In genomic region chr17:11737905-11738304, GRCm38 (mm10) we compare ENCODE assay signal across 22 mouse cellular contexts.
DNase-seq lines count a peak whose midpoint lies in the region; ATAC-seq and TF ChIP-seq lines count a peak whose summit lies in the region.
"Had no signal": no experiment of that assay in that cellular context is flagged by ENCODE, and none has a peak within 500 bp of the region (broad histone marks: within the 10 kb centered on the region; RNA-seq: fewer than 3 reads in every experiment).

No protein-coding gene starts in this region.

- no peaks in the 10 kb centered on the region for H3K27me3 ChIP-seq in forebrain, embryonic 16.5 days (replicated peaks; ENCODE audit: control insufficient read depth, insufficient read depth, low read length)
- H3K27me3 ChIP-seq: Patski had no signal

- intact Hi-C loops in heart, postnatal 10 days (cut with DNase I): no loop called here
- intact Hi-C loops in left cerebral cortex, adult 2 months (cut with DNase I): no loop called here

- peak; percentile 89; the same call in 1 of the 2 replicates for ATAC-seq in frontal cortex, adult (ENCODE audit: low TSS enrichment)
- ATAC-seq in forebrain, embryonic 16.5 days: no peak
- ATAC-seq: activated CD4-positive, CD25-positive, alpha-beta regulatory T cell, adult 4 months; CD4-positive, CD25-positive, alpha-beta regulatory T cell, adult 4 months; Patski had no signal

- no peaks in the 10 kb centered on the region for H3K36me3 ChIP-seq in forebrain, embryonic 16.5 days (ENCODE audit: control insufficient read depth, insufficient read depth)
- H3K36me3 ChIP-seq: G1E had no signal

- no peak overlapping the region for H3K4me2 ChIP-seq in forebrain, embryonic 16.5 days (ENCODE audit: low read length)

- H3K9ac ChIP-seq in forebrain, embryonic 16.5 days (replicated peaks; ENCODE audit: low read depth, low read length): no peak overlapping the region

- H3K4me3 ChIP-seq in left cerebral cortex, adult 2 months: no peak overlapping the region
- H3K4me3 ChIP-seq in forebrain, embryonic 16.5 days (replicated peaks; ENCODE audit: low read length): no peak overlapping the region

- H3K9me3 ChIP-seq in forebrain, embryonic 16.5 days (ENCODE audit: control insufficient read depth, low read length): no peaks in the 10 kb centered on the region
- H3K9me3 ChIP-seq: G1E had no signal

- H3K4me1 ChIP-seq in forebrain, embryonic 16.5 days (replicated peaks; ENCODE audit: control insufficient read depth, insufficient read depth, low read length): peaks cover 5% of the 10 kb centered on the region; the same call in 1 of the 2 replicates

- no peak for TF ChIP-seq CTCF in left cerebral cortex, adult 2 months (IDR thresholded peaks at IDR 0.05)

- no peak for DNase-seq in frontal cortex, adult 2 months (ENCODE audit: extremely low spot score in 1 of 2, low spot score in 1 of 2)
- peak; percentile 68 for DNase-seq in heart, adult 11 months
- DNase-seq in heart, postnatal 10 days: no peak
- DNase-seq in left cerebral cortex, adult 2 months (ENCODE audit: extremely low spot score in 1 of 2, low spot score in 2 of 2): no peak
- no peak for DNase-seq in left cerebral cortex, adult 18-20 months (ENCODE audit: low spot score in 2 of 2)
- peak; percentile 56 for DNase-seq in brain, adult 2 months (ENCODE audit: low read depth, low spot score)
- DNase-seq: adrenal gland, adult 2 months; adrenal gland, adult 8-10 months; adrenal gland, postnatal 10 days; adrenal gland, postnatal 14 days; adrenal gland, postnatal 25 days; adrenal gland, postnatal 36 days; B cell, adult 2 months; cerebellum, adult 11 months; cerebellum, adult 11-12 months; cerebellum, adult 18-20 months had no signal

- WGBS in forebrain, embryonic 16.5 days: 97% methylated on average over 10 of the region's 10 CpGs

- H3K27ac ChIP-seq in left cerebral cortex, adult 2 months: peak overlapping the region; percentile 7; the same call in 1 of the 2 replicates
- H3K27ac ChIP-seq in forebrain, embryonic 16.5 days (ENCODE audit: low read length): no peak overlapping the region

Comparison
In these comparisons a context has a peak if more than half of its experiments do, and no peak if none do; other contexts are left out.
1. DNase-seq: peak in heart, adult 11 months (single experiment) and brain, adult 2 months (single experiment); none in frontal cortex, adult 2 months (0 of 2), heart, postnatal 10 days (0 of 2), left cerebral cortex, adult 2 months (0 of 2) and left cerebral cortex, adult 18-20 months (0 of 2).